Mouse (Mus musculus) thymus, postnatal 14 days (tissue): ENCODE measurements around the gene Tmem184a.
A peak's percentile ranks its signal among the peaks of the same experiment; 100 is the strongest.

Experiments used
- DNase-seq: peaks from one replicate; pipeline ENCODE4 v3.0.0; 2021

Tmem184a gene

DNA sequence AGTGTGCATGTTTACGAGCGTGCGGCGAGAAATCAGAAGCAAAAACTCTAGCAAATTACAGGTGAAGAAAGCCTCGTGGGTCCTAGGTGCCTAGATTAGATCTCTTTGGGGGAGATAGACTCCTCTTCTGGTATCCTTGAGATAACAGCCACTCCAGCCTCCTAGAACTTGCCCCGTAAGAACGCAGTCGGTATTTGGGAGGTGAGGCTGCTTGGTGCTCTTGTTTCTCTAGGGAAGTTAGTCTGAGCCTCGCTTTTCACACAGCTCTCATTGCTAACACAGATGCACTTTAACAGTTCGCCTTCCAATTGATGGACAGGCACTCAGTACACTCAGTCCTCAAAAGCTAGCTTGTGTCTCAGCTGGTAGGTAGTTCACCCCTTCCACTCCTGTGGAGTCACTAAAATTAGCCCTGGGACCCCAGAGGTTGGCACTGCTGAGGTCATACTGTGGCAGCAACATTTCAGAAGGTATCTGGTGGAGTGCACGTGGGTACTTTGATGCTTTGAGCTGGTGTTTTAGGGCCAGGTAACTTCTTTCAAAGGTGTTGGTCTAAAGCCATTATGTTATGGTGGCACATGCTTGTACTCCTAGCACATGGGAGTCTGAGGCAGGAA lies 27.4 kb downstream of the Tmem184a start:
- no peak for DNase-seq

DNA sequence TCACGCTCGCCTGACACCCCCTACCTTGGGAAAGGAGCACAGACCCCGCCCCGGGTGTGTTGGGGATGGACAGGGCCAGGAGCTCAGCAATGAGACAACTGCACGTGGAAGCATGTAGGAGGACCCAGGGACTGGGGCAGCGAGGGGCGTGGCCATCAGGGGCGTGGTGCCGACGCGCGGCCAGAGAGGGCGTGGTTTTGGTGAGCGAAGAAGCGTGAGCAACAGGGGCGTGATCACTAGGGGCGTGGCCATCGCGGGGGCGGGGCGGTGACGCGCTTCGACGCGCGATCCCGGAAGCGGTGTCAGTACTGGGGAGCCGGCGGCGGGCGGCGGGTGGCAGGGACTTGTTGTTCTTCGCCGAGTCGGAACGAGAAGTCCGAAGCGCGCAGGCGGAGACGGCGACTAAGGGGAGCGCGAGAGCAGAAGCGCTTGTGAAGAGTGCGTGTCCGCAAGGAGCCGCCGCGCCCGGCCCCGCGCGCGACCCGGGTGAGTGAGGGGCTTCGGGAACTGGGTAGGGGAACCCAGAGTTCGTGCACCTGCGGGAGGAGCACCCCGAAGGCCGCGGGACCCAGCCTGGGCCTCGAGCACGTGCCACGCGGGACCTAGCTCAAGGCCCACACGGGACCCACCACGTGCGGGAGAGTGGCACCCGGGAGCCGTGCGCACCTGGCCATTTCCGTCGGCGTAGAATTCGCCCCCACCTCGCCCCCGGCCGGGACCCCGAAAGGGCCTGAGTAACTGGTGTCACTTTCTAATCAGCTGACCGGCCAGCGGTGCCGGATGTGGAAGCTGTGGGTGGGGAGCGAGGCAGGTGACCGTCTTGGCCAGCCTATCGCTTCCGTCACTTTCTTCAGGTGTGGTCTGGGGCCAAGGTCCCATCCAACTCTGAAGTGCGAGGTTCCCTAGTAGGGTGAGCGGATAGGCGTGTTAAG lies 28.2 kb downstream of the Tmem184a start, which contains the start of gene Mafk:
Mafk (plus strand) TSS at position 287 of the 932 bp plus-strand sequence.
- DNase-seq, result peak; percentile 99

DNA sequence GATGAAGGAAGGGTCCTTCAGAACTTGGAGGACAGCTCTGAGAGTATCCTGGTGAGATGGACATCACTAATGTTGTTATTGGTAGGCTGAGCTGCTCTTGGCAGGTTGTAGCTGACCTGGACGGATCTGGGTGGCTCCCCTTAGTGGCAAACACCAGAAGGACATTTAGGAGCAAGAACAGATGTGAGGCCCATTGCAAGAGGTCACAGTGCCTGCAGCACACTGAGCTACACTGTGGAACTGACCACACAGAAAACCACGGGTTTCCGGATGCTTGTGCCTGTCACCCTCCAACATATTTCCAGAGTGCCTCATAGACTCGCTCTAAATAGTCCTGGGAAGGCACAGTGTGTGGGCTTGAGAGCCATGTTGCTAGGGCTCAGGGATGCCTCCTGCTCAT lies 30.3 kb downstream of the Tmem184a start:
- no peak for DNase-seq

DNA sequence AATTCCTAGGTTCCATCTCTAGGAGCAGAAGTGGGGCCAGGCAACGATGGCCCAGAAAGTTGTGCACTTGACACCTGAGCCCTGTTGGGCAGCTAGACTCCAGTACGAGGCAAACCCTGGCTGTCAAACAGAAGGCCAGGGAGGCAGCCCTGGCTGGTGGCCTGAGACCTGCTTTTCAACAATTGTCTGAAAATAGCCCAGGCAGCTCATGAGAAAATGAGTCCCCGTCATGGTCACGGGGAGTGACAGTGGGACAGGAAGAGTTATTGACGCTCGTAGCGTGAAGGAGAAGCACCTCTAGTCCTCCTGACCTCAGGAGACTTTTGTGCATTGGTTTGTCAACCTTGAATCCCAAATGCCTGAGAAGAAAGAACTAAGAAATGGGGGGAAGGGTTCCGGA lies 38.3 kb downstream of the Tmem184a start:
- no peak for DNase-seq

DNA sequence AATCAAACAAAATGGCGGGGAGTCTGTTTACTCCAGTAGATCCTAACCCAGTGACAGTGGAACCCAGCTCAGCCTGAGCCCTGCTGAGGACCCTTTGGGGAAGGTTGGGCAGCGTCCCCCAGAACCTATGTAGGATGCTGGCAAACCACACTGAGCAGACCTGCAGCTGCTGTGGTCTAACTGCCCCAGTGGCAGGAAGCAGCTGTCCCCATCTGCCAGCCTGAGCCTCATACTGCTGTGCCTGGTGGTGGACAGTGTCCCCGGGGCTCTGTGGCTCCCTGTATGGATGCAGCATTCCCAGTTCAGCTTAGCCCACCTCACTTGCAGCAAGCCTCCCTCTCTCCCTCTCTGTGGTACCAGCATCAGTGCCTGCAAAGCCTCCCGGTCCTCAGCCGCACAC lies 42.8 kb downstream of the Tmem184a start:
- peak; percentile 75 for DNase-seq

- peak; percentile 98 for DNase-seq
These were observed 44.3 kb downstream of the Tmem184a start, which contains the start of gene Ints1 for GRCm38 (mm10) chr5:139775216-139775926. TSS of gene Ints1 (minus strand) at chr5:139775674.

DNA sequence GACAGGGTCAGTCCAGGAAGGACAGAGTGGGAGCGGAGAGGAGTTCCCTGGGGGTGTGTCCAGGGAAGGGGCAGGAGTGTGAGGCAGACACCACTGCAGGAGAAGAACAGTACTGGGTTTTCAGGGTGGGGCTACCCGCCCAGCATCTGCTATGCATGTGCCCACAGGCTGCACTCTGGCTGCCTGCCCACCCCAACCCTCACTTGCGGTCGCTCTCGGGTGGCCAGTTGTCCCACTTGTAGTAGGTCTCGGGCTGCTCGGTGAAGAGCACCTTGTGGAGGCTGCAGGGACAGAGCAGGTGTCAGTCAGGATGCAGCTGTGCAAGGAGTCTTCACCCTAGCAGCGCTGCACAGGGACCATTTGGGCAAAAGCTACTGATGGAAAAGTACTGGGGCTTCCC lies 51.5 kb downstream of the Tmem184a start:
- DNase-seq, result no peak

DNA sequence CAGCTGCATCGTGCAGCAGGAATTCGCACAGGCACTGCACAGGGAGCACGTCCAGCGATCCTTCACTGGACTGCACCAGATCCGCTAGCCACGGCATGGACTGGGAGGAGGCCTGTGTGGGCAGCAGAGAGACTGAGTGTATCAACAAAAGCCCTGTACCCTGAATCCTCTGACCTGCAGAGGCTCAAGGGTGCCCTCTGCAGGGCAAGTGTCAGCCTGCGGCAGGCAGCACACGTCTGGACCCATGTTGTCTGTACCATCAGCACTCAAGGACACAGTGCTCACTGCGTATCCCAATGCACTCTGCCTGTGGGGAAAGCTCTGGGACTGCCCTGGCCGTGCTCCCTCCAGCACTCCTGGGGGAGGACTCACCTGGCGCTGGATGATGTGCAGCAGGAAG lies 55.4 kb downstream of the Tmem184a start:
- peak; percentile 47 for DNase-seq

DNA sequence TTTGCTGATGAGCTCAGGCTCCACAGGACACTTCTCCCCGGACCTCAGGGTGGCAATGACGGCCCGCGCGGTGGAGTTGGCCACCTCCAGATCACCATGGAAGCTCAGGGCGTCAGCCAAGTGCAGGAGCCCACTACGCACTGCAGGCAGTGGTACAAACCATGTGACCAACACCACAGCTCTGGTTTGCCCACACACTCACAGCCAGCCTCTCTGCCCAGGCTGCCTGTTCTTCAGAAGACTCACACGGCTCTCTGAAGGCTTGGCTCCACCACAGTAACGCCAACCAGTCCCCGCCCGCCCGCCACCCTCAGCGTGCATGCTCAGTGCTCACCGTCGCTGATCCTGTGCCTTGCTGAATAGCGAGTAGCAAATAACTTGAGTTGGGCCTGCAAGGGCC lies 61.6 kb downstream of the Tmem184a start:
- DNase-seq, result no peak

DNA sequence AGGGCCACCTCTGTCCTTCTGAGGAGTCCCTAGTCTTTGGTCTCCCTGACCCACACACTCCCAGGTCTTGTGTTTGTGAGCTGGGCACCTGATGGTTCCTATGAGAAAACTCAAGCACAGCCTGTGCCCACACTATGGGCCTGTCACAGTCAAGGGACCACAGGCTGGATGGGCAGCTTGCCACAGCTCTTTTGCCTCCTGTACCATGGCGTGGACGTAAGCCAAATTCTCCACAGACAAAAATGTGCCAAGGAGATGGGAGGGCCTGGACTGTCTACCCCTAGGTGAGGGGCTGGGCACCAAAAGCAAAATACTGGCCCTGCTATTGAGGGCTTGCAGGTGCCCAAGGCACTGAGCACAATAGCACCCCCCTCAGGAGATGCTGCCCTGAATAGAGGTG lies 63.1 kb downstream of the Tmem184a start:
- DNase-seq, result no peak

GRCm38 (mm10) chr5:139756135-139756534 lies 63.6 kb downstream of the Tmem184a start:
- no peak for DNase-seq

DNA sequence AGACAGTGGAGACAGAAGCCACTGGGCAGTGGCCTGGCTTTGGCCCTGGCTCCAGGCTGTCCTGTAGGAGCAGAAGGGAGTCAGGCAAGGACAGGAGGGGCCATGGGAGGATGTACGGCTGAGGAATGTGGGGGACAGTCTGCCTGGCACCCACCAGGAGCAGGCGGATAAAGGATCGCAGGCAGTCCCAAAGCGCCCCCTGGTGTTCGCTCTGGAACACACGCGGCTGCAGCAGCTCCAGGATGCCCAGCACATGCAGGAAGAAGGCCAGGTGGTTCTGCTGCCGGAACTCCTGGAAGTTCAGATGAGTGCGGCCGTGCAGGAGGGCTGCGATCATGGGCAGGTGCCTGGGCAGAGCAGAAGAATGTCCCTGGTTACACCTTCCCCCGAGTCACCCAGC lies 65.0 kb downstream of the Tmem184a start:
- DNase-seq, result peak; percentile 50
